Mouse (Mus musculus): ENCODE results near the gene BC049762. TPM values are rescaled to one million over a fixed set of nuclear protein-coding genes. Genes with fewer than 3 reads are reported as not detected.

The BC049762 gene
- total RNA-seq, 2 experiments from 2014 or later = not detected

GRCm38 (mm10) chr11:51220308-51220707 lies 42.5 kb downstream of the BC049762 start, which contains the start of gene Gm12569:
Gene Gm12569 (plus strand): TSS chr11:51220473.
- no peak for ATAC-seq (replicated peaks; ENCODE audit: low FRiP score, poor library complexity, severe bottlenecking)

- ATAC-seq (replicated peaks; ENCODE audit: low FRiP score, poor library complexity, severe bottlenecking) = no peak
Observed at GRCm38 (mm10) chr11:51219396-51219980, 43.4 kb downstream of the BC049762 start.

- ATAC-seq (replicated peaks; ENCODE audit: low FRiP score, poor library complexity, severe bottlenecking) = no peak
Observed at GRCm38 (mm10) chr11:51214021-51214420, 48.8 kb downstream of the BC049762 start.

- ATAC-seq (replicated peaks; ENCODE audit: low FRiP score, poor library complexity, severe bottlenecking) = no peak
Observed at GRCm38 (mm10) chr11:51211426-51211825, 51.4 kb downstream of the BC049762 start.

GRCm38 (mm10) chr11:51207758-51208157 lies 55.1 kb downstream of the BC049762 start:
- no peak for ATAC-seq (replicated peaks; ENCODE audit: low FRiP score, poor library complexity, severe bottlenecking)

Other genes starting within 250 kb of the BC049762 start
- not detected in 2 replicates for gene Olfr54, start 248.8 kb downstream of the BC049762 start, total RNA-seq (2015; ENCODE audit: low replicate concordance)
- not detected in 2 replicates for gene Olfr54, start 248.8 kb downstream of the BC049762 start, total RNA-seq (2017; ENCODE audit: low replicate concordance)
- gene Olfr1375, start 214.9 kb downstream of the BC049762 start, total RNA-seq (2015; ENCODE audit: low replicate concordance) = not detected in 2 replicates
- gene Olfr1375, start 214.9 kb downstream of the BC049762 start, total RNA-seq (2017; ENCODE audit: low replicate concordance) = not detected in 2 replicates
- not detected in 2 replicates for gene Zfp354a, start 203.8 kb downstream of the BC049762 start, total RNA-seq (2015; ENCODE audit: low replicate concordance)
- not detected in 2 replicates for gene Zfp354a, start 203.8 kb downstream of the BC049762 start, total RNA-seq (2017; ENCODE audit: low replicate concordance)
- not detected in 2 replicates for gene Gm12569, start 42.6 kb downstream of the BC049762 start, total RNA-seq (2015; ENCODE audit: low replicate concordance)
- not detected in 2 replicates for gene Gm12569, start 42.6 kb downstream of the BC049762 start, total RNA-seq (2017; ENCODE audit: low replicate concordance)
- gene Clk4, start 1.3 kb downstream of the BC049762 start, total RNA-seq (2015; ENCODE audit: low replicate concordance) = 246 and 290 TPM in 2 replicates
- 197 and 213 TPM in 2 replicates for gene Clk4, start 1.3 kb downstream of the BC049762 start, total RNA-seq (2017; ENCODE audit: low replicate concordance)
- 0.72 TPM in 1 of 2 replicates, not detected in the other for gene Col23a1, start 26.9 kb upstream of the BC049762 start, total RNA-seq (2015; ENCODE audit: low replicate concordance)
- not detected in 2 replicates for gene Col23a1, start 26.9 kb upstream of the BC049762 start, total RNA-seq (2017; ENCODE audit: low replicate concordance)

Data from erythroid progenitor cell, adult 5-6 weeks (primary cell).